ENCODE assay signal across 14 mouse cellular contexts in the genomic region with DNA sequence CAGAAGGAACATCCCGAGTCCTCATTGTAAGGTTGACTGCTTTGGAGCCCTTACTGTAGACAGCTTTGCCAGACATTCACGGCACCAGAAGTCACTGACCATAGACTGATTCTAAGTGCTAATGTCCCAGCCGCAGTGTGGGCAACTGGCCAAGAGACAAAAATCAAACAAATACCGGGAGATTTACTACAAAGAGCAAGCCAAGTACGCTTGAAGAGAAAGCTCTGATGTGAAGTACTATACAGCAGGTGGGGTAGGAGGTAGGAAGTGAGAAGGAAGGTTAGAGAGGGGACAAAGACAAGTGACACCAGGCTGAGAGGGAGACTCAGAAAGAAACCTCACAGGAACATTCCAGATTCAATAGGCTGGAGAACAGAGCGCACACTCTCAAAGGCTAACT. TPM values are rescaled to one million over a fixed set of nuclear protein-coding genes. Genes with fewer than 3 reads are reported as not detected.
DNase-seq lines count a peak whose midpoint lies in the region; ATAC-seq and TF ChIP-seq lines count a peak whose summit lies in the region.
"Had no signal": no experiment of that assay in that cellular context is flagged by ENCODE, and none has a peak within 500 bp of the region (broad histone marks: within the 10 kb centered on the region; RNA-seq: fewer than 3 reads in every experiment).

No protein-coding gene starts in this region.

- peaks cover 3% of the 10 kb centered on the region; the same call in 1 of the 2 replicates for H3K4me1 ChIP-seq in hindbrain, embryonic 12.5 days
- H3K4me1 ChIP-seq in hindbrain, embryonic 10.5 days (replicated peaks), result peaks cover 11% of the 10 kb centered on the region; the same call in 1 of the 2 replicates
- H3K4me1 ChIP-seq in lung, adult 2 months (ENCODE audit: control insufficient read depth, insufficient read depth, low read length), result peaks cover 3% of the 10 kb centered on the region; the same call in 1 of the 2 replicates
- peaks cover 11% of the 10 kb centered on the region for H3K4me1 ChIP-seq in small intestine, adult 2 months (ENCODE audit: control insufficient read depth, insufficient read depth, insufficient read length, low read length)

- H3K4me2 ChIP-seq in hindbrain, embryonic 12.5 days (replicated peaks), result peak overlapping the region; percentile 50; the same call in 1 of the 2 replicates

- no peaks in the 10 kb centered on the region for H3K27me3 ChIP-seq in hindbrain, embryonic 12.5 days
- H3K27me3 ChIP-seq in hindbrain, embryonic 10.5 days (ENCODE audit: insufficient read depth, poor library complexity, severe bottlenecking), result no peaks in the 10 kb centered on the region
- H3K27me3 ChIP-seq in small intestine, adult 2 months (ENCODE audit: control insufficient read depth, insufficient read depth, low read length), result no peaks in the 10 kb centered on the region

- H3K36me3 ChIP-seq in hindbrain, embryonic 12.5 days, result no peaks in the 10 kb centered on the region
- H3K36me3 ChIP-seq in hindbrain, embryonic 10.5 days, result no peaks in the 10 kb centered on the region
- peaks cover 16% of the 10 kb centered on the region for H3K36me3 ChIP-seq in small intestine, adult 2 months (ENCODE audit: control insufficient read depth, insufficient read depth, low read length)
- H3K36me3 ChIP-seq: limb, embryonic 10.5 days; midbrain, embryonic 15.5 days had no signal

- H3K27ac ChIP-seq in hindbrain, embryonic 12.5 days, result no peak overlapping the region
- no peak overlapping the region for H3K27ac ChIP-seq in hindbrain, embryonic 10.5 days
- peak overlapping the region; percentile 33 for H3K27ac ChIP-seq in small intestine, adult 2 months (ENCODE audit: insufficient read depth, low read depth, low read length)
- H3K27ac ChIP-seq: midbrain, embryonic 15.5 days had no signal

- no peaks in the 10 kb centered on the region for H3K9me3 ChIP-seq in hindbrain, embryonic 12.5 days (replicated peaks)
- no peaks in the 10 kb centered on the region for H3K9me3 ChIP-seq in hindbrain, embryonic 10.5 days
- H3K9me3 ChIP-seq: limb, embryonic 10.5 days; midbrain, embryonic 15.5 days had no signal

- TF ChIP-seq POLR2A in lung, adult 2 months (IDR thresholded peaks at IDR 0.05; ENCODE audit: borderline replicate concordance, extremely low read depth, low read depth, low read length), result no peak
- TF ChIP-seq POLR2A in small intestine, adult 2 months (IDR thresholded peaks at IDR 0.05; ENCODE audit: low read depth, low read length), result no peak

- H3K9ac ChIP-seq in hindbrain, embryonic 12.5 days, result no peak overlapping the region
- H3K9ac ChIP-seq: midbrain, embryonic 15.5 days had no signal

- no peak for DNase-seq in hindbrain, embryonic 10.5 days (ENCODE audit: low spot score)
- peak; percentile 17 for DNase-seq in retina, postnatal 1 day
- no peak for DNase-seq in retina, embryonic 14.5 days (ENCODE audit: low spot score)
- DNase-seq in lung, adult 2 months, result peak; percentile 19
- DNase-seq in layer of hippocampus, postnatal 10 days (ENCODE audit: low spot score in 2 of 2), result no peak
- no peak for DNase-seq in layer of hippocampus, adult 9-10 months (ENCODE audit: low spot score)
- DNase-seq: cerebellum, adult 9-10 months; right cerebral cortex, adult 18-20 months had no signal

- H3K4me3 ChIP-seq in hindbrain, embryonic 12.5 days, result no peak overlapping the region
- no peak overlapping the region for H3K4me3 ChIP-seq in hindbrain, embryonic 10.5 days
- H3K4me3 ChIP-seq in lung, adult 2 months (replicated peaks; ENCODE audit: extremely low read depth, low read depth, low read length), result no peak overlapping the region
- H3K4me3 ChIP-seq in small intestine, adult 2 months (ENCODE audit: low read depth, low read length), result no peak overlapping the region

- 72% methylated on average over 6 of the region's 6 CpGs for WGBS in hindbrain, embryonic 12.5 days
- 88% methylated on average over 6 of the region's 6 CpGs for WGBS in hindbrain, embryonic 10.5 days
- 30% methylated on average over 6 of the region's 6 CpGs for WGBS in lung, adult 2 months
- WGBS in small intestine, adult 2 months, result 24% methylated on average over 6 of the region's 6 CpGs

- no peak for TF ChIP-seq CTCF in lung, adult 2 months (IDR thresholded peaks at IDR 0.05; ENCODE audit: insufficient read depth, low read length)
- no peak for TF ChIP-seq CTCF in small intestine, adult 2 months (IDR thresholded peaks at IDR 0.05; ENCODE audit: extremely low read depth, insufficient read length, insufficient replicate concordance, low read depth, low read length)

- ATAC-seq in hindbrain, embryonic 12.5 days (ENCODE audit: low FRiP score), result no peak

RNA-seq across cellular contexts. Expression of gene Slc26a3, which starts 54.2 kb away (rescaled TPM):
- polyA plus RNA-seq in hindbrain, embryonic 12.5 days (2016; fragmentation: Nextera tagmentation; extraction: Ambion mirVana), result not detected in 2 replicates
- 0.07 TPM in 1 of 2 replicates, not detected in the other for polyA plus RNA-seq in hindbrain, embryonic 10.5 days (2016; fragmentation: Nextera tagmentation; extraction: Ambion mirVana)
- polyA plus RNA-seq in lung, adult 2 months (2012; rRNA removed), result 0.13 and 1.1 TPM in 2 replicates
- polyA plus RNA-seq in small intestine, adult 2 months (2012; rRNA removed), result 18.9 and 20.6 TPM in 2 replicates
- total RNA-seq in layer of hippocampus, postnatal 10 days (2021), result under 1 TPM; 0.39 to 0.62 TPM
- total RNA-seq: granulocyte monocyte progenitor cell, adult 5-6 weeks; hematopoietic stem cell, adult 5-6 weeks had no signal
- polyA plus RNA-seq: limb, embryonic 10.5 days had no signal

RNA-seq across cellular contexts. Expression of gene Cbll1, which starts 54.6 kb away (rescaled TPM):
- polyA plus RNA-seq in hindbrain, embryonic 12.5 days (2016; fragmentation: Nextera tagmentation; extraction: Ambion mirVana), result 15.9 and 18.1 TPM in 2 replicates
- 17.7 and 18.1 TPM in 2 replicates for polyA plus RNA-seq in hindbrain, embryonic 10.5 days (2016; fragmentation: Nextera tagmentation; extraction: Ambion mirVana)
- 4.4 and 6.0 TPM in 2 replicates for polyA plus RNA-seq in lung, adult 2 months (2012; rRNA removed)
- polyA plus RNA-seq in small intestine, adult 2 months (2012; rRNA removed), result 1.8 and 4.1 TPM in 2 replicates
- total RNA-seq in layer of hippocampus, postnatal 10 days (2021), result 10 to 100 TPM; 21.1 to 25.1 TPM

Comparison
In these comparisons a context has a peak if more than half of its experiments do, and no peak if none do; other contexts are left out.
1. DNase-seq: peak in retina, postnatal 1 day (single experiment) and lung, adult 2 months (single experiment); none in hindbrain, embryonic 10.5 days (single experiment), retina, embryonic 14.5 days (single experiment), layer of hippocampus, postnatal 10 days (0 of 2) and layer of hippocampus, adult 9-10 months (single experiment).